15 mouse cellular contexts compared by ENCODE assay signal in genomic region chr5:150773083-150773482, GRCm38 (mm10).
"Had no signal": no experiment of that assay in that cellular context is flagged by ENCODE, and none has a peak within 500 bp of the region (broad histone marks: within the 10 kb centered on the region; RNA-seq: fewer than 3 reads in every experiment).

No protein-coding gene starts in this region.

- H3K9me3 ChIP-seq: liver, embryonic 13.5 days; midbrain, embryonic 12.5 days had no signal

- ATAC-seq: intestine, postnatal 0 days had no signal

- H3K27me3 ChIP-seq: liver, embryonic 13.5 days; midbrain, embryonic 12.5 days had no signal

- H3K4me3 ChIP-seq: liver, embryonic 13.5 days; midbrain, embryonic 12.5 days had no signal

- DNase-seq: kidney, postnatal 10 days; kidney, postnatal 36 days; left cerebral cortex, postnatal 4 days; liver, embryonic 13.5 days; lung, adult 2 months; lung, postnatal 14 days; lung, postnatal 4 days; retina, postnatal 1 day; right cerebral cortex, postnatal 25 days; spleen, adult 18-20 months; thymus, adult 2 months; thymus, postnatal 14 days; thymus, postnatal 4 days had no signal

- H3K9ac ChIP-seq: liver, embryonic 13.5 days; midbrain, embryonic 12.5 days had no signal

- H3K4me2 ChIP-seq: liver, embryonic 13.5 days; midbrain, embryonic 12.5 days had no signal

- H3K27ac ChIP-seq: liver, embryonic 13.5 days; midbrain, embryonic 12.5 days had no signal
